Mouse (Mus musculus): ENCODE data around the gene Iqgap3. TPM values are rescaled to one million over a fixed set of nuclear protein-coding genes. Genes with fewer than 3 reads are reported as not detected.
A peak's percentile ranks its signal among the peaks of the same experiment; 100 is the strongest.

Iqgap3 gene
- polyA plus RNA-seq, 1 experiment from 2014 or later, result 32.3 TPM

- Histone ChIP-seq H3K9me3 (replicated peaks) (no peaks in the 10 kb centered on the region), H3K36me3 (no peaks in the 10 kb centered on the region), H3K27ac (ENCODE audit: poor library complexity, severe bottlenecking) (no peak overlapping the region), H3K9ac (no peak overlapping the region), H3K27me3 (replicated peaks) (peaks cover 49% of the 10 kb centered on the region), H3K4me2 (no peak overlapping the region), H3K4me3 (no peak overlapping the region), H3K4me1 (replicated peaks) (no peaks in the 10 kb centered on the region)
- 58% methylated on average over 2 of the region's 2 CpGs for WGBS
- no peak for ATAC-seq (ENCODE audit: insufficient number of reproducible peaks, low FRiP score)
Observed at GRCm38 (mm10) chr3:88074351-88074750, 7.4 kb upstream of the Iqgap3 start.

- Histone ChIP-seq H3K27ac (ENCODE audit: poor library complexity, severe bottlenecking) (no peak overlapping the region), H3K9ac (no peak overlapping the region), H3K4me2 (no peak overlapping the region), H3K4me1 (replicated peaks) (no peaks in the 10 kb centered on the region), H3K9me3 (replicated peaks) (no peaks in the 10 kb centered on the region), H3K4me3 (no peak overlapping the region), H3K36me3 (no peaks in the 10 kb centered on the region), H3K27me3 (replicated peaks) (peaks cover 44% of the 10 kb centered on the region)
- ATAC-seq (ENCODE audit: insufficient number of reproducible peaks, low FRiP score), result no peak
- WGBS, result 68% methylated on average over 8 of the region's 8 CpGs
Observed at GRCm38 (mm10) chr3:88074766-88075165, 7.0 kb upstream of the Iqgap3 start.

GRCm38 (mm10) chr3:88077441-88077840, 4.3 kb upstream of the Iqgap3 start:
- peaks cover 21% of the 10 kb centered on the region for H3K27me3 ChIP-seq (replicated peaks)
- no peaks in the 10 kb centered on the region for H3K9me3 ChIP-seq (replicated peaks)
- no peak overlapping the region for H3K9ac ChIP-seq
- H3K4me2 ChIP-seq, result no peak overlapping the region
- H3K36me3 ChIP-seq, result no peaks in the 10 kb centered on the region
- 42% methylated on average over 8 of the region's 8 CpGs for WGBS
- no peak overlapping the region for H3K27ac ChIP-seq (ENCODE audit: poor library complexity, severe bottlenecking)
- no peak for ATAC-seq (ENCODE audit: insufficient number of reproducible peaks, low FRiP score)
- no peak overlapping the region for H3K4me3 ChIP-seq
- H3K4me1 ChIP-seq (replicated peaks), result peaks cover 9% of the 10 kb centered on the region

GRCm38 (mm10) chr3:88078204-88078603, 3.6 kb upstream of the Iqgap3 start, which contains the start of gene Ttc24:
Ttc24 (minus strand) TSS chr3:88078304.
- Histone ChIP-seq H3K9ac (no peak within 1 kb of the TSS), H3K4me3 (no peak within 1 kb of the TSS), H3K4me2 (no peak within 1 kb of the TSS), H3K4me1 (replicated peaks) (peaks cover 17% of the 10 kb centered on the region), H3K27me3 (replicated peaks) (peaks cover 18% of the 10 kb centered on the region), H3K9me3 (replicated peaks) (no peaks in the 10 kb centered on the region), H3K36me3 (no peaks in the 10 kb centered on the region), H3K27ac (ENCODE audit: poor library complexity, severe bottlenecking) (no peak within 1 kb of the TSS)
- ATAC-seq (ENCODE audit: insufficient number of reproducible peaks, low FRiP score), result no peak
- 64% methylated on average over 4 of the region's 4 CpGs for WGBS

GRCm38 (mm10) chr3:88082224-88082618, 450 bp downstream of the Iqgap3 start:
- peaks cover 28% of the 10 kb centered on the region for H3K36me3 ChIP-seq
- peak; percentile 30; the same call in 1 of the 2 replicates for ATAC-seq (ENCODE audit: insufficient number of reproducible peaks, low FRiP score)
- H3K4me3 ChIP-seq, result peak overlapping the region; percentile 87
- H3K27me3 ChIP-seq (replicated peaks), result 0 out of 2 replicates have a peak, but pooled peaks cover 4% of the 10 kb centered on the region
- 2% methylated on average over 13 of the region's 13 CpGs for WGBS
- peak overlapping the region; percentile 90 for H3K4me2 ChIP-seq
- no peak overlapping the region for H3K27ac ChIP-seq (ENCODE audit: poor library complexity, severe bottlenecking)
- no peaks in the 10 kb centered on the region for H3K9me3 ChIP-seq (replicated peaks)
- H3K9ac ChIP-seq, result peak overlapping the region; percentile 78
- peaks cover 21% of the 10 kb centered on the region for H3K4me1 ChIP-seq (replicated peaks)

GRCm38 (mm10) chr3:88082663-88083062, 892 bp downstream of the Iqgap3 start:
- peak; percentile 66; the same call in 1 of the 2 replicates for ATAC-seq (ENCODE audit: insufficient number of reproducible peaks, low FRiP score)
- peaks cover 21% of the 10 kb centered on the region for H3K4me1 ChIP-seq (replicated peaks)

GRCm38 (mm10) chr3:88084001-88084400, 2.2 kb downstream of the Iqgap3 start:
- Histone ChIP-seq H3K4me1 (replicated peaks) (peaks cover 21% of the 10 kb centered on the region), H3K9me3 (replicated peaks) (no peaks in the 10 kb centered on the region), H3K4me3 (no peak overlapping the region), H3K27ac (ENCODE audit: poor library complexity, severe bottlenecking) (no peak overlapping the region), H3K4me2 (no peak overlapping the region), H3K27me3 (replicated peaks) (no peaks in the 10 kb centered on the region), H3K9ac (no peak overlapping the region), H3K36me3 (peaks cover 45% of the 10 kb centered on the region)
- 88% methylated on average over 2 of the region's 2 CpGs for WGBS
- ATAC-seq (ENCODE audit: insufficient number of reproducible peaks, low FRiP score), result no peak

More at GRCm38 (mm10) chr3:88082663-88083062, 892 bp downstream of the Iqgap3 start:
- H3K9me3 ChIP-seq (replicated peaks), result no peaks in the 10 kb centered on the region
- peak overlapping the region; percentile 87 for H3K4me3 ChIP-seq
- WGBS, result 10% methylated on average over 4 of the region's 4 CpGs
- peak overlapping the region; percentile 78 for H3K9ac ChIP-seq
- H3K27me3 ChIP-seq (replicated peaks), result 0 out of 2 replicates have a peak, but pooled peaks cover 4% of the 10 kb centered on the region
- H3K36me3 ChIP-seq, result peaks cover 32% of the 10 kb centered on the region
- peak overlapping the region; percentile 90 for H3K4me2 ChIP-seq
- 0 out of 2 replicates have a peak overlapping the region, but pooled peaks have one; percentile 6 for H3K27ac ChIP-seq (ENCODE audit: poor library complexity, severe bottlenecking)

- no peak overlapping the region for H3K27ac ChIP-seq (ENCODE audit: poor library complexity, severe bottlenecking)
- peaks cover 21% of the 10 kb centered on the region for H3K4me1 ChIP-seq (replicated peaks)
- no peaks in the 10 kb centered on the region for H3K27me3 ChIP-seq (replicated peaks)
- WGBS, result 95% methylated on average over 9 of the region's 9 CpGs
- peaks cover 59% of the 10 kb centered on the region for H3K36me3 ChIP-seq
- ATAC-seq (ENCODE audit: insufficient number of reproducible peaks, low FRiP score), result no peak
- no peak overlapping the region for H3K4me3 ChIP-seq
- no peak overlapping the region for H3K9ac ChIP-seq
- no peak overlapping the region for H3K4me2 ChIP-seq
- H3K9me3 ChIP-seq (replicated peaks), result no peaks in the 10 kb centered on the region
Observed at GRCm38 (mm10) chr3:88085459-88085858, 3.7 kb downstream of the Iqgap3 start.

GRCm38 (mm10) chr3:88087688-88088087, 5.9 kb downstream of the Iqgap3 start:
- Histone ChIP-seq H3K36me3 (peaks cover 82% of the 10 kb centered on the region), H3K4me3 (no peak overlapping the region), H3K4me2 (no peak overlapping the region), H3K27ac (ENCODE audit: poor library complexity, severe bottlenecking) (no peak overlapping the region), H3K27me3 (replicated peaks) (no peaks in the 10 kb centered on the region), H3K9me3 (replicated peaks) (no peaks in the 10 kb centered on the region), H3K9ac (no peak overlapping the region), H3K4me1 (replicated peaks) (peaks cover 9% of the 10 kb centered on the region)
- no peak for ATAC-seq (ENCODE audit: insufficient number of reproducible peaks, low FRiP score)
- WGBS, result 70% methylated on average over 1 of the region's 1 CpGs

- 88% methylated on average over 7 of the region's 7 CpGs for WGBS
- ATAC-seq (ENCODE audit: insufficient number of reproducible peaks, low FRiP score), result no peak
- peaks cover 96% of the 10 kb centered on the region for H3K36me3 ChIP-seq
- H3K4me1 ChIP-seq (replicated peaks), result no peaks in the 10 kb centered on the region
- H3K27ac ChIP-seq (ENCODE audit: poor library complexity, severe bottlenecking), result no peak overlapping the region
- no peaks in the 10 kb centered on the region for H3K27me3 ChIP-seq (replicated peaks)
- H3K9ac ChIP-seq, result no peak overlapping the region
- H3K4me3 ChIP-seq, result no peak overlapping the region
- no peaks in the 10 kb centered on the region for H3K9me3 ChIP-seq (replicated peaks)
- no peak overlapping the region for H3K4me2 ChIP-seq
Observed at GRCm38 (mm10) chr3:88090106-88090505, 8.3 kb downstream of the Iqgap3 start.

- no peak overlapping the region for H3K4me2 ChIP-seq
- H3K4me3 ChIP-seq, result no peak overlapping the region
- H3K9me3 ChIP-seq (replicated peaks), result no peaks in the 10 kb centered on the region
- H3K4me1 ChIP-seq (replicated peaks), result no peaks in the 10 kb centered on the region
- no peaks in the 10 kb centered on the region for H3K27me3 ChIP-seq (replicated peaks)
- no peak for ATAC-seq (ENCODE audit: insufficient number of reproducible peaks, low FRiP score)
- H3K9ac ChIP-seq, result no peak overlapping the region
- H3K36me3 ChIP-seq, result peaks cover 96% of the 10 kb centered on the region
- WGBS, result 90% methylated on average over 6 of the region's 6 CpGs
- no peak overlapping the region for H3K27ac ChIP-seq (ENCODE audit: poor library complexity, severe bottlenecking)
Observed at GRCm38 (mm10) chr3:88090616-88091015, 8.8 kb downstream of the Iqgap3 start.

- Histone ChIP-seq H3K27ac (ENCODE audit: poor library complexity, severe bottlenecking) (no peak overlapping the region), H3K4me3 (no peak overlapping the region), H3K9ac (no peak overlapping the region), H3K36me3 (peaks cover 90% of the 10 kb centered on the region), H3K9me3 (replicated peaks) (no peaks in the 10 kb centered on the region), H3K4me1 (replicated peaks) (no peaks in the 10 kb centered on the region), H3K4me2 (no peak overlapping the region), H3K27me3 (replicated peaks) (no peaks in the 10 kb centered on the region)
- WGBS, result 65% methylated on average over 5 of the region's 5 CpGs
- ATAC-seq (ENCODE audit: insufficient number of reproducible peaks, low FRiP score), result no peak
Observed at GRCm38 (mm10) chr3:88094126-88094525, 12.4 kb downstream of the Iqgap3 start.
